Mouse (Mus musculus) right cerebral cortex, postnatal 36 days (tissue): ENCODE measurements around the gene Nnat.

Source experiments
- DNase-seq, 2 experiments: peaks; one replicate each; pipeline ENCODE4 v3.0.0; 2022; ENCODE audit warnings: low spot score in 2 of 2, mixed read lengths in 1 of 2

Gene Nnat

GRCm38 (mm10) chr2:157559858-157560257, at the start of gene Nnat:
Gene Nnat (plus strand): TSS chr2:157560078.
- DNase-seq: no peak

GRCm38 (mm10) chr2:157512859-157513258, 47.0 kb upstream of the Nnat start:
- DNase-seq: no peak

- DNase-seq: no peak
Observed at GRCm38 (mm10) chr2:157513737-157514208, 46.1 kb upstream of the Nnat start.

GRCm38 (mm10) chr2:157514353-157514752, 45.5 kb upstream of the Nnat start:
- no peak for DNase-seq

GRCm38 (mm10) chr2:157517526-157517925, 42.4 kb upstream of the Nnat start:
- DNase-seq: no peak

- DNase-seq: no peak
Observed at GRCm38 (mm10) chr2:157518451-157518850, 41.4 kb upstream of the Nnat start.

GRCm38 (mm10) chr2:157519452-157519851, 40.4 kb upstream of the Nnat start:
- no peak for DNase-seq

GRCm38 (mm10) chr2:157520496-157520895, 39.4 kb upstream of the Nnat start:
- peak; percentile 47 to 60 for DNase-seq

GRCm38 (mm10) chr2:157522556-157522955, 37.3 kb upstream of the Nnat start:
- no peak for DNase-seq

- no peak for DNase-seq
Observed at GRCm38 (mm10) chr2:157530056-157530955, 29.6 kb upstream of the Nnat start.

- DNase-seq: no peak
Observed at GRCm38 (mm10) chr2:157531681-157532426, 28.0 kb upstream of the Nnat start.

- no peak for DNase-seq
Observed at GRCm38 (mm10) chr2:157534163-157534562, 25.7 kb upstream of the Nnat start.

GRCm38 (mm10) chr2:157536476-157537081, 23.3 kb upstream of the Nnat start:
- DNase-seq: no peak

GRCm38 (mm10) chr2:157537118-157537517, 22.8 kb upstream of the Nnat start:
- no peak for DNase-seq

GRCm38 (mm10) chr2:157540073-157540952, 19.6 kb upstream of the Nnat start:
- DNase-seq: peak; percentile 51 to 56

- DNase-seq: no peak
Observed at GRCm38 (mm10) chr2:157540953-157541569, 18.8 kb upstream of the Nnat start.

- DNase-seq: no peak
Observed at GRCm38 (mm10) chr2:157541631-157542030, 18.2 kb upstream of the Nnat start.

GRCm38 (mm10) chr2:157542415-157542814, 17.5 kb upstream of the Nnat start:
- no peak for DNase-seq

GRCm38 (mm10) chr2:157544333-157544888, 15.5 kb upstream of the Nnat start:
- no peak for DNase-seq

- DNase-seq: no peak
Observed at GRCm38 (mm10) chr2:157546686-157547085, 13.2 kb upstream of the Nnat start.
